In genomic region chr13:70149041-70149898, GRCm38 (mm10) we compare ENCODE assay signal across 19 mouse cellular contexts.
DNase-seq lines count a peak whose midpoint lies in the region; ATAC-seq lines count a peak whose summit lies in the region.
"Had no signal": no experiment of that assay in that cellular context is flagged by ENCODE, and none has a peak within 500 bp of the region (broad histone marks: within the 10 kb centered on the region; RNA-seq: fewer than 3 reads in every experiment).

No protein-coding gene starts in this region.

- peak; percentile 69 to 82 for DNase-seq in cerebellum, postnatal 10 days
- no peak for DNase-seq in cerebellum, adult 9-11 months
- peak; percentile 33 for DNase-seq in left cerebral cortex, postnatal 4 days
- DNase-seq in left cerebral cortex, adult 11 months (ENCODE audit: low spot score), result no peak
- no peak for DNase-seq in left cerebral cortex, postnatal 25 days (ENCODE audit: low spot score in 2 of 2)
- DNase-seq: adrenal gland, postnatal 14 days; cerebellum, adult 9-10 months; gastrocnemius, postnatal 14 days; heart, postnatal 36 days; kidney, postnatal 14 days; retina, postnatal 1 day had no signal

- H3K27ac ChIP-seq in forebrain, embryonic 15.5 days (replicated peaks), result peak overlapping the region; percentile 27; the same call in 1 of the 2 replicates
- H3K27ac ChIP-seq in neural tube, embryonic 12.5 days, result peak overlapping the region; percentile 17; the same call in 1 of the 2 replicates
- H3K27ac ChIP-seq: heart, embryonic 10.5 days; liver, embryonic 14.5 days had no signal

- ATAC-seq in forebrain, embryonic 15.5 days (replicated peaks), result peak; percentile 58
- peak; percentile 46; the same call in 1 of the 2 replicates for ATAC-seq in neural tube, embryonic 12.5 days (ENCODE audit: low FRiP score, low read depth)
- ATAC-seq in granulocyte monocyte progenitor cell, adult 5-6 weeks (replicated peaks; ENCODE audit: poor library complexity, severe bottlenecking), result no peak
- ATAC-seq: intestine, postnatal 0 days; lung, postnatal 0 days had no signal

- H3K27me3 ChIP-seq in forebrain, embryonic 15.5 days, result no peaks in the 10 kb centered on the region
- no peaks in the 10 kb centered on the region for H3K27me3 ChIP-seq in neural tube, embryonic 12.5 days (replicated peaks)
- H3K27me3 ChIP-seq: megakaryocyte, embryonic 14.5 days had no signal

- intact Hi-C loops in left cerebral cortex, postnatal 4 days (cut with DNase I), result no loop called here
- intact Hi-C loops in left cerebral cortex, postnatal 25 days (cut with DNase I), result no loop called here

- H3K36me3 ChIP-seq in forebrain, embryonic 15.5 days, result no peaks in the 10 kb centered on the region
- H3K36me3 ChIP-seq in neural tube, embryonic 12.5 days, result no peaks in the 10 kb centered on the region
- H3K36me3 ChIP-seq: heart, embryonic 10.5 days had no signal

- WGBS in forebrain, embryonic 15.5 days, result 17% methylated on average over 8 of the region's 8 CpGs
- 19% methylated on average over 8 of the region's 8 CpGs for WGBS in neural tube, embryonic 12.5 days

- H3K9ac ChIP-seq in forebrain, embryonic 15.5 days (replicated peaks), result no peak overlapping the region
- no peak overlapping the region for H3K9ac ChIP-seq in neural tube, embryonic 12.5 days
- H3K9ac ChIP-seq: liver, embryonic 14.5 days had no signal

- H3K4me1 ChIP-seq in forebrain, embryonic 15.5 days, result peaks cover 18% of the 10 kb centered on the region
- H3K4me1 ChIP-seq in neural tube, embryonic 12.5 days, result peaks cover 10% of the 10 kb centered on the region
- H3K4me1 ChIP-seq: megakaryocyte, embryonic 14.5 days had no signal

- no peak overlapping the region for H3K4me3 ChIP-seq in forebrain, embryonic 15.5 days
- H3K4me3 ChIP-seq in neural tube, embryonic 12.5 days, result no peak overlapping the region
- H3K4me3 ChIP-seq: heart, embryonic 10.5 days; megakaryocyte, embryonic 14.5 days had no signal

- no peaks in the 10 kb centered on the region for H3K9me3 ChIP-seq in forebrain, embryonic 15.5 days
- no peaks in the 10 kb centered on the region for H3K9me3 ChIP-seq in neural tube, embryonic 12.5 days
- H3K9me3 ChIP-seq: heart, embryonic 10.5 days had no signal

- H3K4me2 ChIP-seq in forebrain, embryonic 15.5 days (replicated peaks), result no peak overlapping the region
- peak overlapping the region; percentile 19 for H3K4me2 ChIP-seq in neural tube, embryonic 12.5 days (replicated peaks)

Comparison
In these comparisons a context has a peak if more than half of its experiments do, and no peak if none do; other contexts are left out.
1. DNase-seq: peak in cerebellum, postnatal 10 days (2 of 2) and left cerebral cortex, postnatal 4 days (single experiment); none in cerebellum, adult 9-11 months (single experiment), left cerebral cortex, adult 11 months (single experiment) and left cerebral cortex, postnatal 25 days (0 of 2).